Mouse (Mus musculus) ES-CJ7 (cell line): ENCODE results near the gene Fpr3.
"Not testable (repeated sequence)": the region's sequence is repeated elsewhere in the genome, so short reads cannot be mapped to it uniquely, and the experiment has no call there.

Experiments
- DNase-seq: peaks from one replicate; pipeline ENCODE4 v3.0.0; 2011; ENCODE audit warnings: low read depth, low spot score

Gene Fpr3

DNA sequence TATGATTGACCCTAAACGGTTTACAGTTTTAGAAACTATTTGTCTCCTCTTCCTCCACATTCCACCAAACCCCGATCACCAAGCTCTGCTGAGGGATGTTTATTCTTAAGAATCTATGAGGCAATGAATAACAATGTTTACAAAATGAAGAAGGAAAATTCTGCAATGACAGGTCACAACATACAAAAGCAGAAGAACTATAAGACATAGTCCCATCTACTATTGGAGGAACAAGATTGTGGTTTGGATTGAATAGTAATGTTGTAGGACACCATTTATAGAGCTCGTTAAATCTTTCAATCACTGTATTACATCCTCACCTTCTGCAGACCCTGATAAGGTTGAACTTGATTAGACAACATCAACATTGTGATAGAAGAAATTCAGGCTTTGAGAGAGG is 5.0 kb upstream of the Fpr3 start:
- no peak for DNase-seq

DNA sequence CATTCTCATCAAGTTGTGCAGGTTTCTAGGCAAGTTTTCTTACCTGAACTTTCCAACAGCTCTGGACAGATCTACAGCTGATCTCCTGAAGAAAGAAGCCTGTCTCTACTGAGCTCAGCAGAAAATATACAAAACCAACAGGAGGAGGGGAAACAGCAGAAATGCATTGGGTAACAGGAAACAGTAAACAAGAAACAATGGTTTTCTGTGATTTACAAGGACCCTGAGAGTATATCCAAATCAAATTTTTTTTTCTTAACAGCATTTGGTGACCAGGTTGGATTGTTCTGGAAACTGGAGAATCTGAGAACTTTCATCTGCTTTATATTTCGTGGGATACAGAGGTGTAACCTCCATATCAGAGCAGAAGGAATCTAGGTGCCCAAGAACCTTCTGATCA is 3.8 kb upstream of the Fpr3 start, which contains the start of gene Fpr1:
Gene Fpr1, minus strand, starts transcription at position 101 of the 400 bp plus-strand sequence.
- DNase-seq = no peak

DNA sequence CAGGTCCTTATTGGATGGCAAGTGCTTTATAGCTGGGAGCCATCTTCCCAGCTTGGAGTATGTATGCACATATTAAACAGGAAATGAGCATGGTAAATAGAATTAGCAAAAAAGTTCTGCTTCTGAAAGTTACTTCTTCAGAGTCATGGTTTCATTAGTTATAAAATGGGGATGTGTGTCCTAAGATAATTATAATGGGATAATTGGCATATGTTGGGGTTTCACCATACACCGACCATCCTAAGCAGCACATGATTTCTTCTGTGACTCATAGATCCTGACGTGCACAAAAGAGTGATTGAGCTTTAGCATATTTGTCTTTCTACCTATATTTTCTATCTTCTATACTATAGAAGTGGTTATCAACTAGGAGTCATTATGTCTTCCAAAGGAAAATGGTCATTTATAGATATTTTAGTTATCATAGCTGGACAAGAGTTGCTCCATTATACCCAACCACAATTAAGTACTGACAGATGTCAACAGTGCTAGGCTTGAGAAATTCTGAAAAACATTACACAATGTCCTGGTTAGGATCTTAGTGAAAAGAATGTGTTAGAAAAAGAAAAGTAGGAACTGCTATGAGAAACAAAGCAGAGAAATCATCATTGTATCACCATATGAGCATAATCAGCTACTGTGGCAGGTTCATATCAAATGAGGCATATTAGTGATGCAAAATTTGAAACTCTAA is 2.2 kb downstream of the Fpr3 start:
- DNase-seq = no peak

DNA sequence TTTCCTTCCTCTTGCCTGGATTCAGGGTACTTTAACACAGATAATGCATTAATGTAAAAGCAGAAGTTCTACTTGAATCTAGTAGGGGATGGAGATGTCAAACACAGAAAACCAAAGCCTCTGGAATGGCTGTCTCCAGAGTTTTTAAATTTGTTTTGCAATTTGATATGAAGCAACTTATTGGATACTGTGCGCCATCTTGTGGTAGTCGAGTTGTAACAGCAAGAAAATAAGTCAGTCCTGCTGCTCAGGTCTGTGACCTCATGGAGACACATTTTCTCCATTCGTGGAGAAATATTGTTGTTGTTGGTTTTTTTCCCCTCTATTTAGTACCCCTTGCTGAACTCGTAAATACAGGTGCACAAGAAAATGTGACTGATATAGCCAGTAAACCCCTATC is 8.4 kb downstream of the Fpr3 start:
- peak; percentile 59 for DNase-seq

DNA sequence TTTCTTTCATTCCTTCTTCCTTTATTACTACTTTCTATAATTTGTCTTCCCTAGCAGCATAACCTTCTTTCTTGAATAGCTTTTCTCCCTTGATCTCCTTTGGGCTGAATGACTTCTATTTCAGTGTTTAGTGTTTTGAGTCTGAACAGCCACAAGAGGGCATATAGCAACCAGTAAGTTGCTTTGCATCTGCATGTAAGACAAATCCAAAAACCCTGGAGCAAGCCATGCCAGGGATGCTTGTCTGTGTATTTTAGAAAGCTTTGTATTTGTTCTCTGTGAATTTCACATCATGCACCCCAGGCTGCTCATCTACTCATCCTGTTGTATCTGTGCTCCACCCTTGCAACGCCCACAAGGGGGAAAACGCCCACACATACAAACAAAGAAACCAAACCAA is 11.6 kb downstream of the Fpr3 start:
- peak; percentile 44 for DNase-seq

DNA sequence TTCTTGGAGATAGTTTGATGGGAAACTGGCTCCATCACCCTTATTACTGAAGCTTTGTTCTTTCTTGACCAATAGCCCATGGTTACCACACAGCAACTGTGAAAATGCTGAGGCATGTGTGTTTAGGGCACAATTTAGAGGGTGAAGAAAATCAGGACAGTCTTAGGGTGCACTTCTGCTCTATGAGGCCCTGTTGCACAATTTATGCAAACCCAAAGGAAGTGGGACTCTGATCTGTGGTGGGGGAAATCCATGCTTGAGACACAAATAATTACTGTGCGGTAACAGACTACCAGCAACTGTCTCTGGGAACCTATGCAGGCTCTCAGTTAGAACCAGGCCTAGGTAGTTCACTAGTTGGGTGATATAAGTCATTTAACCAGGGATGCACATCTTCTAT is 13.1 kb downstream of the Fpr3 start:
- DNase-seq = no peak

DNA sequence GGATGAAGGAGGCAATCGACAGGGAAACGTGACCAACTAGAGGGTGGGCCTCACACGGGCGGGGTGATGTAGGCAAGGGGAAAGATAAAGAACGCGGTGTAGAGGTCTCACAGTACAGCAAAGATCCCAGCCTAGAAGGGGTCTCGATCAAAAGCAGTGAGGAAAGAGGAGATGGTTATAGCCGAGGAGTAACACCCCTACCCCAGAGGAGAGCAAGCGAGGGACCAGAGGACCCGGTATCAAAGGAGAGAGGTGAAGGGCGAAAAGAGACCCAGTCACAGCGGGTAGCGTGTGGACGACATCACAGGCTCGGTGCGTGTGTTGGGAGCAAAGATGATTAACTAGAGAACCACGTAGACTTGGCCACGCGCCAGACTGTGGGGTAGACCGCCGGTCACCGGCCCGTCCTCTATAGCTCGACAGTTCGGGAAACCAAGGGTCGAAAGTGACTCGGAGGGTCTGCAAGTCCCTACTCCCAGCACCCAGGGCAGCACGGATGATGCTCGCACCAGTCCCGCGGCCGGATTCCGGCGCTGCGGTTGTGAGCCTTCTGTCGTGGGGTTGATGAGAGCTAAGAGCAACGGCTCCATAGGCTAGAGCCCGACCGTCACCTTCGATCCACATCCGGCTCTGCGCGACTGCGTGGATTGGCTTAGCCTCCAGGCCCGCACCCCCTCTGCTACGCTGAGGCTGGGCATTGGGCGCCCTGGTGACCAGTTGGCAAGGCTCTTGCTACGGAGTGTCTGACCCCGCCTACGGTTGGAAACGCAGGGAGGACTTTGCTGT is 22.2 kb downstream of the Fpr3 start:
- peak; percentile 72 for DNase-seq

DNA sequence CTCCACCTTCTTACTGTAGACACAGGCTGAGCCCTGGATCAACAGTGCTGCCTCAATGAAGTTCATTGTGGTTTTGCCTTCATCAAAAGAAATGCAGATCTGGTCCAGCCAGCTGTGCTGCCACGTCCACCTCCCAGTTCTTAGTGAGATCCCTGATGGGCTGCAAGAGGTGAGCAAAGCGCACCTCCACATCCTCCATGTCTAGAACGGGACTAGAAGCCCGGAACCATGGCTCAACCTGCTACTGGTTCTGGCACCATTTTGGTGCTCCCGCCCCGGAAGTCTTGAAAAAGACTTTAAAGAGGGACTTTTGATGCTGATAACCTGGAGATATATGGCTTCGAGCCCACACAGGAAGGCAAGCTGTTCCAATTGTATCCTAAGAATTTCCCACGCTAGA is 25.0 kb downstream of the Fpr3 start:
- DNase-seq = not testable (repeated sequence)

DNA sequence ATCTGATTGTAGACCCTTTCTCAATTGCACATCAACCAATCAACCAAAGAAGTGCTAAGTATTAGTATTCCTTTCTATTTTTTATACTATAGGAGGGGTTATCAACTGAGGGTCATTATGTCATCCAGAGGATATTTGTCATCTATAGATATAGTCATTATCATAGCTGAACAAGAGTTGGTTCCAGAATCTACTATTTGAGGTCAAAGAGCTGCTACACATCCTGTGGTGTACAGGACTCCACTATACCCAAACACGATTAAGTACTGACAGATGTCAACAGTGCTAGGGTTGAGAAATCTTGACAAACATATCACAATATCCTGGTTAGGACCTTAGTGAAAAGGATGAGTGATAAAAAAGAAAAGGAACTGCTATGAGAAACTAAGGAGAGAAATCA is 29.7 kb downstream of the Fpr3 start:
- no peak for DNase-seq

DNA sequence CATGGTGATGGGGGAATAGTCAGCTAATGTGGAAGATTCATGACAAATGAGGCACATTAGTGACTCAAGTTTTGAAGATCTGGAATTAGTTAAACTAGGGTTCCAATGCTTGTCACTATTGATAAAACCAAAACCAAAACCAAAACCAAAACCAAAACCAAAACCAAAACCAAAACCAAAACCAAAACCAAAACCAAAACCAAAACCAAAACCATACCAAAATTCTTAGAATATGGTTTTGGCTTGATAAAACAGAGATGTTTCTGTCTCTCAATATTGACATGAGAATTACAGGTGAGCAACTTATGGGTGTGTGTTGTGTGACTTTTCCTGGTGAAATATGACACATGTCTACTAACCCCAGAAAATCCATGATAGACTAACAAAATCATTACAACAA is 30.1 kb downstream of the Fpr3 start:
- no peak for DNase-seq

DNA sequence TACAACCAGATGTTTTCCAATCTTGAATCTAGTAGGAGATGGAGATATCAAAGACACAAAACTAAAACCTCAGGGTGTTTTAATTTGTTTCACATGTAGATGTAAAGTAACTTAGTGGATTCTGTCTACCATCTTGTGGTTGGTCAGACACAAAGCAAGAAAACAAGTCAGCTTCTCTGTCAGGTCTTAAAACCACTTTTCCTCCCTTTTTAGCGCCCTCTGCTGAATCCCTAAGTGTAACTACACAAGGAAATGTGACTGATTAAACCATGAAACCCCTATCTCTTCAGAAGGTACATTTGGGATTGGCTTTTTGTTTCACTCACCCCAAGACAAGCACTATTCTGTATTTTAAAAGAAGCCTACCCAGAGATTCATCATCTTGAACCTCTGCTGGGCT is 85.8 kb downstream of the Fpr3 start:
- peak; percentile 40 for DNase-seq

DNA sequence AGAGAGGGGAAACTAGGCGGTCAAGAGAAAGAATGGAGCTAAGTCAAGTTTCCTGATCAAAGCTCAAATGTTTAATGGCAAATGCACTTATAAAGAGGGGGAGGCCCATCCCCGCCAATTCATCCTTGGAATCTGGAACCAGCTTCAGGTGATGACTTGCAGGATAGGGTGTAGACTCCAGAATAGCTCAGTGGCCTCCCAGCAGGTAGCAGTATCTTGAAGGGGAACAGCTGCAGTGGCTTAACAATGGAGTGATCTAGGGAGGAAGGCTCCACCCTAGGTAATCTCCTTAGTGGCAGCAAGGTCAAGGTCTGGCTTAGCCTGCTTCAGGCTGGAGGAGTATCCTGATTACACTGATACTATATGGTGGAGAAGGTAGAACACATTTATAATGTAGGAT is 93.6 kb downstream of the Fpr3 start:
- peak; percentile 66 for DNase-seq

DNA sequence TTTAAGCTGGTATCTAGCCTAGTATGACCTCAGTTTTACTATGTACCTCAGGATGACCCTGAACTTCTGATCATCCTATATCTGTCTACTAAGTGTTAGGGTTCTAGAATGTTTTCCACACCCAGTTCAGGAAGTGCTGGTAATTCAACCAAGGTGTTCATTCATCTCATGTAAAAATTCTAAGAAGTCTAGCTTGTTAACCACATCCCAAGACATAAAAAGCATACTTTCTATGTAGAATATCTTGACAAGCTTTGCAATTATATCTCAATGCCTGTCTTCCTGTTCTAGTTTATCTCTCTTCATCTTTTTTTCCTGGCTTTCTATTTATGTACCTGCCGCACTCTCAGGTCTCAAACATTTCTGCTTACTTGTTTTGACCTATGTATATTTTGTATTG is 117.1 kb downstream of the Fpr3 start:
- no peak for DNase-seq
